Mouse (Mus musculus) heart, adult 11 months (tissue): Measurements from ENCODE around the gene Cyp1a1.

ENCODE experiments used
- DNase-seq: peaks from one replicate; pipeline ENCODE4 v3.0.0; 2022

Gene Cyp1a1

DNA sequence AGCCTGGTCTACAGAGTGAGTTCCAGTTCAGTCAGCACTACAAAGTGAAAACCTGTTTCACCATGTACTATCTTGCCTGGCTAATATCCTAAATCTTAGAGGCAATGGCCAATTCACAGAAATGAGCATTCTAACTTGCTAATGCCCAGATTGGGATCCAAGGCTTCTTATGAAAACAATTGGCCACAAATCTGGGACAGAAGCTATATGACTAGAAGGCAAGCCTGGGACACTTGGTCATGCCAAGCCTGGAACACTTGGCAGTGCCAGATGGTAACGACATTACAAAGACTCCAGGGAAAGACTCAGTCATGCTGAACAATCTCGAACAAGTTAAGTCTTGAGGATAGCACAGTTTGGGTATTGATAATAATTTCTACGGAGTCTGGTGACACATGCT lies 18.8 kb downstream of the Cyp1a1 start:
- DNase-seq = no peak

DNA sequence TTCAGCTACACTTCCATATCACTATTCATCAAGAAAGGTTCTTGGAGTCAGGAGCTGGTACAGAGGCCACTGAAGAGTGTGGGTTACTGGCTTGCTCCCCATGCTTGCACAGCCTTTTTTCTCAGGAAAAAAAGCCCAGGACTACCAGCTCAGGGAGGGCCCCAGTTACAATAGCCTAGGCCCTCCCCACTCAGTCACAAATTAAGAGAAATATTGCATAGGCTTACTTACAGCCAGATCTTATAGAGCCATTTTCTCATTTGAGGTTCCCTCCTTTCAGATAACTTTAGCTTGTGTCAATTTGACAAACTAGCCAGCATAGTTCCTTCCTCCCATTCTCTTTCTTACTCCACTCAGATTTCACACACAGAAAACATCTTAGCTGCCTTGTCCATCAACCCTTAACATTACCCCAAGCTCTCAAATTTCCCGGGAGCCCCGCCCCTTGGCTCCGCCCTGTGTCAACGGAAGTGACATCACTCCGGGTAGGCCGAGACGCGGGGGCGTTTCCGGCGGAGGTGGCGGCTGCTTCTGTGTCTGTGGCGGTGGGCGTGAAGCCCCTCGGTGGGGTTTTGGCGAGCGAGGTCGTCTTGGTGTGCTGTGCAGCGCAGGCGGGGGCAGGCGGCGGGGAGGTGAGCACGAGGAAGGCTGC lies 20.5 kb downstream of the Cyp1a1 start, which contains the start of gene Edc3:
Edc3 (plus strand) TSS at position 473 of the 652 bp plus-strand sequence.
- peak; percentile 99 for DNase-seq

DNA sequence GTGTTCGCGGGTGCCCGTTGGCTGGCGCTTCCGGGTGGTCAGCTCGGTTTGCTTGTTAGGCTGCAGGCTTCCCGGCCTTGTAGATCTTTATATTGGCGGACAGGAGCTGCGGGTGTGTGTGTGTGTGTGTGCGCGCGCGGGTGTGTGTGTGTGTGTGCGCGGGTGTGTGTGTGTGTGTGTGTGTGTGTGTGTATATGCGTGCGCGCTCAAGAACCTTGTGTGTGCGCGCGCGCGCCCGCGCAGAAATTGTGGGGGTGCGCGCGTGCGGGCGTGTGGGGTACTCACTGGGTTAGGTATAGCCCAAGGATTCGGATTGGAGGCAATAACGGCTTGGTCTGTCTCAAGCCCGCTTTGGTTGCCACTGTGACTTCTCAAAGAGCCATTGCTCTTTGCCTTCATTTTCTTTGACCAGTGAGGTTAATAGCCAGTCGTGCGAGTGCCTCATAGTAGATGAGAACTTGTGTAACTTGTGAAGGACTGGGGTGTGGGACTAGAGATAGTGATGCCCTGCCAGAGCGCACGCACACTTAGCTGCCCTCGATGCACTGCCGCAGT lies 21.1 kb downstream of the Cyp1a1 start:
- peak; percentile 95 for DNase-seq

DNA sequence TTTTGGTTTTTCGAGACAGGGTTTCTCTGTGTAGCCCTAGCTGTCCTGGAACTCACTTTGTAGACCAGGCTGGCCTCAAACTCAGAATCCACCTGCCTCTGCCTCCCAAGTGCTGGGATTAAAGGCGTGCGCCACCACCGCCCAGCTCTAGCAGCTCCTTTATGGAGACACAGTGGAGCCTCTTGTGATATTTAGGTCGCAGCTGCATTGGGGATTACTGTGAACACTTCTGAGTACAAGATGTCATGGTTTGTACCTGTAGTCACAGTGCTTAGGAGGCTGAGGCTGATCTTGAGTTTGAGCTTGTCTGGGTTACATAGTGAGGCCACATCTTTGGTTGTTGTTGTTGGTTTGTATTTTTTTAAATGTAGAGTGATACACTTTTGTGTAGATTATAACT lies 22.5 kb downstream of the Cyp1a1 start:
- peak; percentile 66 for DNase-seq

DNA sequence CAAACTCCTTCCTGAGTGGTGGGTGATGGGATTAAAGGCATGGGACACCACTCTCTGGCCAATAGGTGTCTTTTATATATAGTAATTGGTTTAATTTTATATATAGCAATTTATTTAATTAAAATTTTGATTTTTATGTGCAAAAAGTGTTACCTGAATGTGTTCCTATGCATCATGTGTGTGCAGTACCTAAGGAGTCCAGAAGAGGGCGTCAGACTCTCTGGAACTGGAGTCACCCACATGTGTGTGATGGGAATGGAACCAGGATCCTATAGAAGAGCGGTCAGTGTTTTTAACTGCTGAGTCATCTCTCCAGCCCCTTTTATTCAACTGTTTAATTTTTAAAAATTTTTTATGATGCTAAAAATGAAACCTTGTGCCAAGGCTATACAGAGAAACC lies 24.5 kb downstream of the Cyp1a1 start:
- DNase-seq = peak; percentile 25

DNA sequence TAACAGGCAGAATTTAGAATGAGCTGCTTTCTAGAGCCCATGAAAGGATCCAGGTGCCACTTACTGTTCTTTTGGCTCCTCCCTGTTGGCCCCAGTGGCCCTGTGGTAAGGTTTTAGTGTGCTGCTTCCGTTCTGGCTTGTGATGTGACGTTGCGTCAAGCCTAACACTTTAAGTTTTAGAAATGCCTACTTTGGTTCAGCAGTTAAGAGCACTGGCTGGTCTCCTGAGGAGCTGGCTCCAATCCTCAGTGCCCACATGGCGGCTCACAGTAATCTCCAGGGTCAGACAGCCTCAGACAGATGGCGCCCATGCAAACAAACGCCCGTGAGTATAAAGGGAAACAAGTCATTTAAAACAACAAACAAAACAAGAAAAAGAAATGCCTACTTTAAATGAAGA lies 30.7 kb downstream of the Cyp1a1 start:
- peak; percentile 64 for DNase-seq

DNA sequence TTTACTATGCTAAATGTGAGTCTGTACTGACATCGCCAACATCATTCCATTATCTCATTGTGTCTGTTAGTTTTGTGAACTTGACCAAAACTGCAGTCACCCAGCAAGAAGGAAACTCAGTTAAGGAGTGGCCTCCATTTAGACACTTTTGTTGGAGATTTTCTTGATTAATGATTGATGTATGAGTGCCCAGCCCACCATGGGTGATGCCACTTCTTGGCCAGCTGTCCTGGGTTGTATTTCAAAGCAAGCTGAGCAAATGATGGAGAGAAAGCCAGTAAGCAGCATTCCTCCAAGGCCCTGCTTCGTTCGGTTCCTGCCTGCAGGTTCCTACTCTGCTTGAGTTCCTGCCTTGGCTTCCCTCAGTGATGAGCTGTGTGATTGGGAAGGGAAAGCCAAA lies 33.0 kb downstream of the Cyp1a1 start:
- DNase-seq = peak; percentile 70

DNA sequence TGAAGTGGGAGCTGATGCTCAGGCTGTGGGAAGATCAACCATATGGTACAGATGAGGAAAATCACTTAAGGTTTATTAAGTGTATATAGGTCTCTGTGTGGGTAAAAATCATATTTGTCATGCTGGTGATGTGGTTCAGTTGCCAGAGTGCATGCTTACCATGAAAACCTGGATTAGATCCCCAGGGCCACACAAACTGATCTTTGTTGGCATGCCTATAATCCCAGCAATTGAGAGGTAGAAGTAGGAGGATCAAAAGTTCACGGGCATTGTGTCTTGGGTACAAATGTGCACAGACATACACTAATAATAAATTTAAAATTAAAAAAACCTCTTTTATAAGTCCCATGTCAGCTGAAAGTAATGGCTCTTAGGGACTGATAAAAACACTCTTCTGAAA lies 34.6 kb downstream of the Cyp1a1 start:
- DNase-seq = peak; percentile 76

DNA sequence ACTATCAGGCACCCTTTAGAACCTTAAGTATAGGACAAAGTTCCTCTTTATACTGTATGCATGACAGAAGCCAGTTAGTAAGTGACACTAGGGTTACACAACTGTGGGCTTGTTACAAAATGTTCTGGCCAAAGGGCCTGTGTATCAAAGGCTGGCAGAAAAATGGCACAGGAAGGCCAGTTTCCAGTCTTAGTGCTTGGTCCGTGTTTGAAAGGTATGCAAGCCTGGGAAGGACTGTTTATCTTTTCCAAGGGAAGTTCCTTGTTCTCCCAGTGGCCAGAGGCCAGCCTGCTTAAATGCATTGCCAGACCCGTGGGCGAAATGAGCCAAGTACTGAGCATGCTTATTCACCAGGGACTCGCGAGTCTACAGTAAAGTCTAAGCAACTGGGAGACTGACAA lies 35.6 kb downstream of the Cyp1a1 start:
- peak; percentile 99 for DNase-seq

DNA sequence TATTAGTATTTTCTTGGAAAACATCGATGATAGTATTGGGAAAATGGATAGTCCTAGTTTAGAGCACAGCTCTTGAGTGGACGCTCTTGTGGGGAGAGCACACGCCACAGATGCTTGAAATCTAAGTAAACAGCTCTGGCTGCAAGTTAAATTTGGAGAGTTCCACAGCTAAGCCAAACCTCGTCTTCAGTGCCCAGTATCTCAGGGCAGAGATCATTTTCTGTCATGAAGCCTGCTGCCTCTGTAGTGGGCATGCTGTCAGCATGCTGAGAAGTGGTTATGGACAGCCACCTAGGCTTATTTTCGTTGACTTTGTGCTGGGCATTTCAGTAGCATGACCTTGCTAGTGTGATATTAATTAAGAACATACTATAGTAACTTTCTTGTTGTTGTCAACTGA lies 36.1 kb downstream of the Cyp1a1 start:
- peak; percentile 89 for DNase-seq

DNA sequence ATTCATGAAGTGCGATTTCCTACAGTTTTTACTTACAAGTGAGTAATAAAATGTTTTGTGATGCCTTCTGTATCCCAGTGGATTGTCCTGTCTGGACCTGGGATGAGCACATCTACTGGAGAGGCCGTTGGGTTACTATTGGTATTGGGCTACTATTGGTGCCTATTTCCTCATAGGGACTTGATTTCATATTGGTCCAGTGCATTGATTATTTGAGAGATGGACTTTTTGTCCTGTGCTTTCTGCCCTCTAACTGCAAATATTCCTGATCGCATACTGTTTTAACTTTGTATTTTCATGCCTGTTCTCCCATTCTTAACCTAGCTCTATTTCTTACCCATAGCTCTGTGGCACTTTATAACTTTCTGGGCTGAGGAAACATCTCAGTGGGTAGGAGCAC lies 37.0 kb downstream of the Cyp1a1 start:
- DNase-seq = no peak

DNA sequence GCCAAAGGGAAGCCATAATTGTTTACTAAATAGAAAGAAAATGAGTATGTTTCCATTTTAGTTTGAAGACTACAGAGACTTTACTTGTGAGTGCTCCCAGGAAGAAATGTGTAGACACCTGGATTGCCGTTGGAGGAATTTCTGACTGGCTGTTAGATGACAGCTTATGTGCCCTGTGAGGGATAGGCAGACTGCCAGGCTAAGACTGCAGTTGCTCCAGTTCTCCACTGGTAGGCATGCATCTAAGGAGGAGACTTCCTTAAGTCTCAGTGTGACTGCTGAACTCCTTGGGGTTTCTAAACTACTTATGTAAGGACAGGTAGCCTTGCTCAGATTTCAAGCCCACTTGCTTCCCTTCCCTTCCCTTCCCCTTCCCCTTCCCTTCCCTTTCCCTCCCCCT lies 40.6 kb downstream of the Cyp1a1 start:
- peak; percentile 60 for DNase-seq

DNA sequence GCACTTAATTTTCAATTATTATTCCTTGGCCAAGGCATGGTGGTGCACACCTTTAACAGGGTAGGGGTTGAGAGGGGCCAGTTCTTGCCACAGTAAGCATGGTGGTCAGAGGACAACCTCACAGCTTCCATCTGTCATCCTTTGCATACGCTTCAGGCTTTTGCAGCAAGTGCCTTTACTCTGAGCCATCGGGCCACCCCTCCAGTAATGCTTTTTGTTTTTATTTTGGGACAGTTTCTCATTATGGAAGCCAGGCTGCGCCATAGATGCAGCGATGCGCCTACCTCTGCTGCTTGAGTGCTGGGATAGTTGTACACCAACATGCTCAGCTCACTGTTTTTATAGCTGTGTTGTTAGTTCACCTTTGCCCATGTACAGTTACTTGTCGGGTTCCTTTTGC lies 45.9 kb downstream of the Cyp1a1 start:
- peak; percentile 76 for DNase-seq

DNA sequence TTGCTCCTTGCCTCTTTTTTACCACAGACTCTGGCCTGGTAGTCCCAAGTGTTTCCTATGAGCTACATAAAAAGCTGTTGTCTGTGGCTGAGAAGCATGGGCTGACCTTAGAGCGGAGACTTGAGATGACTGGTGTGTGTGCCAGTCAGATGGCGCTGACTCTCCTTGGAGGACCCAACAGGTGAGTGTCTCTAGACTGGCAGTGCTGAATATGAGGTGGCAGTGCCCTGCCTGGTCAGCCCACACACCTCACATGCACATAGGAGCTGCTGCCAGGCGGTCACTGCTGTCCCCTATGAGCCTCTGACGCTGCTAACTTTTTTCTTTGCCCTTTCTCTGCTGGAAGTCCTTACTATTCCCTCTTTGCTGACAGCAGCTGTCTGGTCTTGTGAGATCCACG lies 52.1 kb downstream of the Cyp1a1 start:
- DNase-seq = peak; percentile 78

DNA sequence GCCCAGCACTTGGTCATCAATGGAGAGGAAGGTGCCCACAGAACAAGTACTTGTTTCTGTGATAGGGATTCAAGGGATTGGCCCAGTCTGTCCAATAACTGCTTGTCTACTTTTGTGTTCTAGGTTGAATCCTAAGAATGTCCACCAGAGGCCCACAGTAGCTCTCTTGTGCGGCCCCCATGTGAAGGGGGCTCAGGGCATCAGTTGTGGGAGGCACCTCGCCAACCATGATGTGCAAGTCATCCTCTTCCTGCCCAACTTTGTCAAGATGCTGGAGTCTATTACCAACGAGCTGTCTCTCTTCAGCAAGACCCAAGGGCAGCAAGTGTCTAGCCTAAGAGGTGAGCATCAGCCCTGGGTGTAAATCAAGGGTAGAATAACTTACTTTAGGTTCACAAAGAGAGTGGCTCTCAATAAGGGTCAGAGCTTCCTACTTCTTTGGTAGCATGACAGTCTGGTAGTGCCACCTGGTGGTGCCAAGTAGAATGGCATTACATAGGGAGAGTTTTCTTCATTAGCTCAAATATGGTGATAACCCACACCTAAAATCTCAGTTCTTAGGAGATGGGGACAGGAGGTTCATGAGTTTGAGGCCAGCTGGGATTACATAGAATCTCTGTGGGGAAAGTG lies 56.8 kb downstream of the Cyp1a1 start:
- DNase-seq = peak; percentile 90

DNA sequence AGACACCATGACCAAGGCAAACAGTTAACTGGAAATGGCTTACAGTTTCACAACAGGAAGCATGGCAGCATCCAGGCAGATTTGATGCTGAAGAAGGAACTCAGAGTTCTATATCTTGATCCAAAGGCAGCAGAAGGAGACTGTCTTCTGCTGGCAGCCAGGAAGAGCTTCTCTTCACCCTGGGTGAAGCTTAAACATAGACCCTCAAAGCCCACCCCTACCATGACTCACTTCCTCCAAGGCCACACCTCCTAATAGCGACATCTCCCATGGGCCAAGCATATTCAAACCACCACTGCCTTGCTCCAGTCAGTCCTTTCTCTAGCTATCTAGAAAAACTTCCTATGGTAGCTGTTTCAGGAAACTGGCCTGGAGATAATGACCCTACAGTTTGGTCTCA lies 59.3 kb downstream of the Cyp1a1 start:
- DNase-seq = no peak

DNA sequence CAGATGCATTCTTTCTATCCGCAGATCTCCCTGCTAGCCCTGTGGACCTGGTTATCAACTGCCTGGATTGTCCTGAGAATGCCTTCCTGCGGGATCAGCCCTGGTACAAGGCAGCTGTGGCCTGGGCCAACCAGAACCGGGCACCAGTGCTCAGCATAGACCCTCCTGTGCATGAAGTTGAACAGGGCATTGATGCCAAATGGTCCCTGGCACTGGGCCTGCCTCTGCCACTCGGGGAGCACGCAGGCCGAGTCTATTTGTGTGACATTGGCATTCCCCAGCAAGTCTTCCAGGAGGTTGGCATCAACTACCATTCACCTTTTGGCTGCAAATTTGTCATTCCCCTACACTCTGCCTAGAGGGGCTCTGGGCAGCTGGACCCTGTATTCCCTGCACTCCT lies 60.4 kb downstream of the Cyp1a1 start:
- peak; percentile 95 for DNase-seq

DNA sequence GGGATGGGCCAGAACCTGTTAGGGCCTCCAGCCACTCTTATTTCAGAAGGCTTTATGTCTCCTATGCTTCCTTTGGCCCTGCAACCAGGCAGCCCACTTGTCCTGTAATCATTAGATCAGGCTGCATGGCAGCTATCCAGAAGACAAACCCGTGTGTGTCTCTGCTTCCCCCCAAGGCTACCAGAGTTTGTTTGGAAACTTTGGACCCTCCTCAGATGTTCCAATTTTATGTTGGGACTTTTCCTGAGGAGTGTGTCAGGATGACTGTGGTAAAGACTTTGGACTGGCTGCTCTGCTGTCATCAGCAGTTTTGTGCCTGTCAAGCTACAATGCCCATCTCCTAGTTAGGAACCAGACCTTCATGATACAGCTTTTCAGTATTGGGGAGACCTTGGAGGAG lies 61.1 kb downstream of the Cyp1a1 start:
- no peak for DNase-seq

DNA sequence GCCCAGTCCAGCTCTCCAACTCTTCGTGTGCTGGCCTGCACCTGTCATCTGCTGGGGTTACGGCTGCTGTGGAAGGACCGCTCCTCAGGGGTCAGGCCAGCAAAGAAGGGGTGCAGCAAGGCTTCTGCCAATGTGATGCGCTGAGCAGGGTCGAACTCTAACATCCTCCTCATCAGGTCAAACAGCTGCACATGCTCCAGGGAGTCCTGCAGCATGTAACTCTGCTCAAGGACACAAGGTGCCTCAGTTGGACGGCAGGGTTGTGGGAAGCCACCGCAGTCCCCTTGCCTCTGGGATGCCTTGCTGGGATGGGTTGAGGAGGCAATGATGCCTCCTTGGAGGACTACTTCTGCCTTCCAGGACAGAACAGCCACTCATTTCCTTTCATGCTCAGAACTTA lies 63.2 kb downstream of the Cyp1a1 start:
- DNase-seq = no peak
